Mouse (Mus musculus) lung, embryonic 16.5 days (tissue): ENCODE measurements around the gene Haus4. TPM values are rescaled to one million over a fixed set of nuclear protein-coding genes. Genes with fewer than 3 reads are reported as not detected.

Experiments used
- polyA plus RNA-seq: library from polyadenylated mRNA; unstranded; fragments of >200 nt; fragmentation: Nextera tagmentation; extraction: Ambion mirVana; gene quantifications from 2 replicates; pipeline ENCODE4 v1.2.1, GENCODE M21; 2015

Gene Haus4
- polyA plus RNA-seq, 1 experiment from 2014 or later = 57.1 TPM

Other genes with a start within 250 kb of the Haus4 start
- 40.3 and 46.2 TPM in 2 replicates for gene Oxa1l, start 193.8 kb downstream of the Haus4 start, polyA plus RNA-seq
- gene Slc7a7, start 136.8 kb downstream of the Haus4 start, polyA plus RNA-seq = 14.2 and 17.0 TPM in 2 replicates
- gene Mrpl52, start 127.7 kb downstream of the Haus4 start, polyA plus RNA-seq = 258 and 287 TPM in 2 replicates
- 176 and 183 TPM in 2 replicates for gene Mmp14, start 123.0 kb downstream of the Haus4 start, polyA plus RNA-seq
- gene Lrp10, start 90.5 kb downstream of the Haus4 start, polyA plus RNA-seq = 61.9 and 64.2 TPM in 2 replicates
- 19.6 and 22.4 TPM in 2 replicates for gene Rem2, start 78.5 kb downstream of the Haus4 start, polyA plus RNA-seq
- gene Prmt5, start 37.1 kb downstream of the Haus4 start, polyA plus RNA-seq = 73.5 and 77.6 TPM in 2 replicates
- gene Ajuba, start 22.9 kb upstream of the Haus4 start, polyA plus RNA-seq = 41.1 and 41.2 TPM in 2 replicates
- gene 4931414P19Rik, start 51.4 kb upstream of the Haus4 start, polyA plus RNA-seq = 11.6 and 12.7 TPM in 2 replicates
- 352 and 366 TPM in 2 replicates for gene Psmb5, start 63.4 kb upstream of the Haus4 start, polyA plus RNA-seq
- 1.2 and 4.3 TPM in 2 replicates for gene Psmb11, start 66.8 kb upstream of the Haus4 start, polyA plus RNA-seq
- not detected in 2 replicates for gene Gm17606, start 86.3 kb upstream of the Haus4 start, polyA plus RNA-seq
- 2.1 and 2.8 TPM in 2 replicates for gene Cdh24, start 86.7 kb upstream of the Haus4 start, polyA plus RNA-seq
- gene 1700123O20Rik, start 131.6 kb upstream of the Haus4 start, polyA plus RNA-seq = 73.4 and 78.9 TPM in 2 replicates
- 106 and 116 TPM in 2 replicates for gene Acin1, start 132.3 kb upstream of the Haus4 start, polyA plus RNA-seq
- 0.11 and 0.19 TPM in 2 replicates for gene Gm29776, start 144.2 kb upstream of the Haus4 start, polyA plus RNA-seq
- 0.28 TPM in 1 of 2 replicates, not detected in the other for gene Cebpe, start 157.6 kb upstream of the Haus4 start, polyA plus RNA-seq
- gene Slc7a8, start 227.3 kb upstream of the Haus4 start, polyA plus RNA-seq = 1.9 and 2.0 TPM in 2 replicates